15 mouse cellular contexts compared by ENCODE assay signal in the genomic region with DNA sequence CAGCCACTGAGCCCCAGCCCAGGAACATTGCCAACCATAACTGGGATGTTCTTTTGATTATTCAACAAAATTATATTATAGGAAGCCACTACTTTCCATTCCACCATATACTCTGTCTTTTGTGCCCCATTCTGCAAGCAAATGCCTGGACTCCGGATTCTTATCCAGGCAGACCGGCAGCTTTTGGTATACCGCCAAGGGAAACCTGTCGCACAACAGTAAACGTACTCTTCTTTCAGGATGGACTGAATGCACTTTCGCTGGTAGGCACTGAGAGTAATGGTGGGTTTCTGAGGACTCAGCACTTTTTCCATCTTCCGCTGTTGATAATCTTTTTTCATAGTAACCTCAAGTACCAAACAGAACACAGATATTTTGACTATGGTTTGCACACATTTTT.
"Had no signal": no experiment of that assay in that cellular context is flagged by ENCODE, and none has a peak within 500 bp of the region (broad histone marks: within the 10 kb centered on the region; RNA-seq: fewer than 3 reads in every experiment).

No protein-coding gene starts in this region.

- DNase-seq: kidney, adult 9 months; kidney, postnatal 14 days; kidney, postnatal 4 days; liver, embryonic 13.5 days; lung, adult 2 months; lung, postnatal 14 days; lung, postnatal 4 days; right cerebral cortex, adult 18-20 months; spleen, adult 18-20 months; thymus, postnatal 25 days had no signal

- H3K4me3 ChIP-seq: liver, embryonic 13.5 days; midbrain, embryonic 12.5 days; midbrain, embryonic 15.5 days; neural tube, embryonic 12.5 days; neural tube, embryonic 15.5 days; stomach, embryonic 15.5 days had no signal

- ATAC-seq: midbrain, embryonic 15.5 days had no signal

- H3K27ac ChIP-seq: liver, embryonic 13.5 days; midbrain, embryonic 12.5 days; midbrain, embryonic 15.5 days; neural tube, embryonic 12.5 days; neural tube, embryonic 15.5 days; stomach, embryonic 15.5 days had no signal
